Mouse (Mus musculus) neural tube, embryonic 15.5 days (tissue): ENCODE results near the gene Lnpk. TPM values are rescaled to one million over a fixed set of nuclear protein-coding genes. Genes with fewer than 3 reads are reported as not detected.

Source experiments
- ATAC-seq: fragments of 200-750 bp; cut with Nextera tagmentation; 2 replicates; pipeline ENCODE4 v1.8.0; 2017; ENCODE audit warnings: mild to moderate bottlenecking, moderate TSS enrichment, moderate library complexity; ENCODE audit not compliant: low FRiP score
- H3K27ac ChIP-seq: fragments of 300-500 bp; sonication (generic); replicated peaks from 2 replicates; pipeline ENCODE4 v1.5.1; 2015; ENCODE audit warnings: mild to moderate bottlenecking, inconsistent platforms
- H3K27me3 ChIP-seq: fragments of 300-500 bp; sonication (generic); replicated peaks from 2 replicates; pipeline ENCODE4 v1.6.1; 2015; ENCODE audit warnings: inconsistent platforms
- H3K36me3 ChIP-seq: fragments of 300-500 bp; sonication (generic); 2 replicates; pipeline ENCODE4 v1.6.1; 2015; ENCODE audit warnings: inconsistent platforms
- H3K4me1 ChIP-seq: fragments of 300-500 bp; sonication (generic); 2 replicates; pipeline ENCODE4 v1.6.1; 2015; ENCODE audit warnings: inconsistent platforms
- H3K4me2 ChIP-seq: fragments of 300-500 bp; sonication (generic); 2 replicates; pipeline ENCODE4 v1.6.1; 2015; ENCODE audit warnings: inconsistent platforms, mild to moderate bottlenecking, moderate library complexity
- H3K4me3 ChIP-seq: fragments of 300-500 bp; sonication (generic); replicated peaks from 2 replicates; pipeline ENCODE4 v1.5.1; 2015; ENCODE audit warnings: mild to moderate bottlenecking, inconsistent platforms
- H3K9ac ChIP-seq: fragments of 300-500 bp; sonication (generic); replicated peaks from 2 replicates; pipeline ENCODE4 v1.6.1; 2015; ENCODE audit warnings: mild to moderate bottlenecking, inconsistent platforms
- H3K9me3 ChIP-seq: fragments of 300-500 bp; sonication (generic); replicated peaks from 2 replicates; pipeline ENCODE4 v1.6.1; 2016; ENCODE audit warnings: inconsistent platforms
- WGBS: fragments of 180-500 bp; shearing (Covaris S2); methylation state at CpG from one replicate; pipeline ENCODE4 v1.1.7; 2015; ENCODE audit warnings: mixed read lengths; 5-methylcytosine and 5-hydroxymethylcytosine counted together
- polyA plus RNA-seq: library from polyadenylated mRNA; unstranded; fragments of >200 nt; fragmentation: Nextera tagmentation; extraction: Ambion mirVana; gene quantifications from 2 replicates; pipeline ENCODE4 v1.2.1, GENCODE M21; 2015

Lnpk gene
- 39.6 and 43.4 TPM in 2 replicates for polyA plus RNA-seq

- Histone ChIP-seq H3K4me2 (peak within 1 kb of the TSS; percentile 74), H3K27me3 (no peaks in the 10 kb centered on the region), H3K36me3 (no peaks in the 10 kb centered on the region), H3K9ac (peak within 1 kb of the TSS; percentile 83), H3K4me1 (peaks cover 13% of the 10 kb centered on the region), H3K9me3 (no peaks in the 10 kb centered on the region), H3K4me3 (peak within 1 kb of the TSS; percentile 100), H3K27ac (peak within 1 kb of the TSS; percentile 85)
- peak; percentile 99 for ATAC-seq
- WGBS = 0% methylated on average over 34 of the region's 34 CpGs
Observed at GRCm38 (mm10) chr2:74578843-74579489, at the start of gene Lnpk. Gene Lnpk, minus strand, starts transcription at chr2:74579435.

- H3K4me3 ChIP-seq = no peak overlapping the region
- H3K4me2 ChIP-seq = no peak overlapping the region
- no peaks in the 10 kb centered on the region for H3K36me3 ChIP-seq
- ATAC-seq = no peak
- no peaks in the 10 kb centered on the region for H3K27me3 ChIP-seq
- no peaks in the 10 kb centered on the region for H3K9me3 ChIP-seq
- no peaks in the 10 kb centered on the region for H3K4me1 ChIP-seq
- 91% methylated on average over 10 of the region's 10 CpGs for WGBS
- no peak overlapping the region for H3K9ac ChIP-seq
- no peak overlapping the region for H3K27ac ChIP-seq
Observed at GRCm38 (mm10) chr2:74620368-74620767, 41.1 kb upstream of the Lnpk start.

DNA sequence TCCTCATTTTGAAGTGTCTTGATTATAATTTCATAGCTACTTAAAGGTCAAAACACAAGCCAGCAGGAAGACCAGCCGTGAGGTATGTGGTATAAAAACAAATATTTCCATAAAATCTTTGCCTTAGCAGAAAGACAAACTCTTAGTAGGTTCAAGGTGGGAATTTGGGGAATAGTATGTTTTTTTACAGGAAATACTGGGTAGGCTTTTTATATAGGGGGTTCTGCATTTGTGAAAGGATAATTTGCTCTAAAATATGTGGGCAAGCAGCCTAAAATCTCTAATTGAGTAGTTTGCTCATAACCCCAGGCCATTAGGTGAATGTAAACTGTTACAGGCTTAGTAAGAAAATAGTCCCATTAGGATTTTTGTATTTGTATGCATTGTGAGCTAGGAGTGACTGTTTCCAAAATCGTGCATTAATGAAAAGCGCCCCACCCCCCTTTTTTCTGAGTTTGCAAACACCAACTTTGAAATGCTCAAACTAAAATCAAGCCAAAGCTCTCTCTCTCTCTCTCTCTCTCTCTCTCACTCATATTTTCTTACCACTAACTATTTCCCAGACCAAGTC is 40.5 kb upstream of the Lnpk start:
- Histone ChIP-seq H3K27ac (no peak overlapping the region), H3K4me2 (no peak overlapping the region), H3K27me3 (no peaks in the 10 kb centered on the region), H3K9ac (no peak overlapping the region), H3K36me3 (no peaks in the 10 kb centered on the region), H3K4me1 (no peaks in the 10 kb centered on the region), H3K9me3 (no peaks in the 10 kb centered on the region), H3K4me3 (no peak overlapping the region)
- ATAC-seq = no peak
- WGBS = 93% methylated on average over 3 of the region's 3 CpGs

GRCm38 (mm10) chr2:74617706-74618105 is 38.5 kb upstream of the Lnpk start:
- H3K4me1 ChIP-seq = no peaks in the 10 kb centered on the region
- no peak overlapping the region for H3K4me2 ChIP-seq
- no peak overlapping the region for H3K27ac ChIP-seq
- no peak overlapping the region for H3K9ac ChIP-seq
- ATAC-seq = no peak
- 82% methylated on average over 9 of the region's 9 CpGs for WGBS
- H3K4me3 ChIP-seq = no peak overlapping the region
- H3K27me3 ChIP-seq = no peaks in the 10 kb centered on the region
- H3K9me3 ChIP-seq = no peaks in the 10 kb centered on the region
- H3K36me3 ChIP-seq = no peaks in the 10 kb centered on the region

GRCm38 (mm10) chr2:74611406-74611805 is 32.2 kb upstream of the Lnpk start:
- H3K27ac ChIP-seq = no peak overlapping the region
- H3K27me3 ChIP-seq = no peaks in the 10 kb centered on the region
- ATAC-seq = no peak
- H3K9me3 ChIP-seq = no peaks in the 10 kb centered on the region
- H3K4me1 ChIP-seq = no peaks in the 10 kb centered on the region
- H3K9ac ChIP-seq = no peak overlapping the region
- no peaks in the 10 kb centered on the region for H3K36me3 ChIP-seq
- no peak overlapping the region for H3K4me2 ChIP-seq
- no peak overlapping the region for H3K4me3 ChIP-seq
- WGBS = 83% methylated on average over 4 of the region's 4 CpGs

DNA sequence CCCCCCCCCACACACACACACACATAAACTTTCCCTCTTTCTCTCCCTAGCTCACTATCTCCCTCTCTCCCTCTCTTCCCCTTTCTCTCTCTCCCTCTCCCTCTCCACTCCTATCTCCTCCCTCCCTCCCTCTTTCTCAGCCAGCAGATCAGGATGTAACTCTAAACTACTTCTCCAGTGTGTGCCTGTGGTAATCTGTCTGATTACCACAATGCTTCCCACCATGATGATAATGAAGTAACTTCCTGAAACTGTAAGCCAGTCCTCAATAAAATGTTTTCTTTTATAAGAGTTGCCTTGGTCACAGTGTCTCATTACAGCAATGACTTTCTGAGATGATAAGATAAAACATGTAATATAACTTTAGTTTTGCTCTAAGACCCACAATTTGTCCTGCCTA is 30.1 kb upstream of the Lnpk start:
- H3K36me3 ChIP-seq = no peaks in the 10 kb centered on the region
- H3K4me1 ChIP-seq = no peaks in the 10 kb centered on the region
- H3K27ac ChIP-seq = no peak overlapping the region
- no peaks in the 10 kb centered on the region for H3K27me3 ChIP-seq
- H3K4me3 ChIP-seq = no peak overlapping the region
- H3K9ac ChIP-seq = no peak overlapping the region
- no peak overlapping the region for H3K4me2 ChIP-seq
- H3K9me3 ChIP-seq = no peaks in the 10 kb centered on the region
- no peak for ATAC-seq

DNA sequence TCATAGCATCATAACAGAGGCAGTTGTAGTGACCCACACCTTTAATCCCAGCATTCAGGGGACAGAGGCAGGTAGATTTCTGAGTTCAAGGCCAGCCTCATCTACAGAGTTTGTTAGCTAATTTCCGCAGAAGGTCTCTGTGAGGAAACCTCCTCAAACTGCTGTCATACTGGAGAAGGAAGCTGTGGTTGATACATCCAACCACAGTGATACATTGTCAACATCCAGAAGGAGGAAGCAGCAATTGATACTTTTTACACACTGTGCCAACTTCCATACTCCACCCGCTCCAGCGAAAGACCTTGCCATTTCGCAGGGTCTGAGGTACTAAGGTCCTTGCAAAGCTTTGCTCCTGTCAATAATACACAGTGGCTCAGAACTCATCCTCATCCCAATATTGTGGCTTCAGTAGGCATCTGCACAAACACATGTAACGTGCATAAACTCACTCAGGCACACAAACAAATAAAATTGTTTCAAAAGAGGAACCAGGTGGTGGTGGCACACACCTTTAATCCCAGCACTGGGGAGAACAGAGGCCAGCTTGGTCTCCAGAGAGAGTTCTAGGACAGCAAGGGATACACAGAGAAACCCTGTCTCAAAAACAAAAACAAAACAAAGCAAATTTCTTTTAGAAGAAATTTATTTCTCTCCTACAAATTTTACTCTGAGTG is 27.0 kb upstream of the Lnpk start:
- 90% methylated on average over 5 of the region's 5 CpGs for WGBS
- H3K9ac ChIP-seq = no peak overlapping the region
- H3K27ac ChIP-seq = no peak overlapping the region
- ATAC-seq = no peak
- H3K36me3 ChIP-seq = no peaks in the 10 kb centered on the region
- no peak overlapping the region for H3K4me3 ChIP-seq
- no peak overlapping the region for H3K4me2 ChIP-seq
- H3K4me1 ChIP-seq = no peaks in the 10 kb centered on the region
- H3K27me3 ChIP-seq = no peaks in the 10 kb centered on the region
- no peaks in the 10 kb centered on the region for H3K9me3 ChIP-seq

DNA sequence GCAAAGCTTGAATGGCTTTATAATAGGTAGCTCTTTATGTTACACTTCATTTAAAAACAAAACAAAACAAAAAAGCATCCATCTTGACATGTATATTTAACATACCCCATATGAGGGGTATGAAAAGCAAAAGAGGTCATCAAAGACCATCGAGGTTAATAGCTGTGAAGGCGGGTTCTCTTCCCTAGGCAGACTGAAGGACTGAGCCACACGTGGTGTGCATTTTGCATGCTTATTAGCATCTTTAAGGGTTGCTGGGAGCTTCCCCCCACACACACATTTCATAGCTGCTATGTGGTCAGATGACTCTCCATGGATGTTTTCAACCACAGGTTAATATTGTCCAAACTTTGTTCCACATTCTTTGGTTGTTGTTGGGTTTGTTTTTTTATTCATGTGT is 24.8 kb upstream of the Lnpk start:
- no peak overlapping the region for H3K4me3 ChIP-seq
- ATAC-seq = no peak
- H3K9ac ChIP-seq = no peak overlapping the region
- H3K36me3 ChIP-seq = no peaks in the 10 kb centered on the region
- H3K9me3 ChIP-seq = no peaks in the 10 kb centered on the region
- 38% methylated on average over 3 of the region's 3 CpGs for WGBS
- H3K27ac ChIP-seq = no peak overlapping the region
- no peak overlapping the region for H3K4me2 ChIP-seq
- no peaks in the 10 kb centered on the region for H3K27me3 ChIP-seq
- no peaks in the 10 kb centered on the region for H3K4me1 ChIP-seq

DNA sequence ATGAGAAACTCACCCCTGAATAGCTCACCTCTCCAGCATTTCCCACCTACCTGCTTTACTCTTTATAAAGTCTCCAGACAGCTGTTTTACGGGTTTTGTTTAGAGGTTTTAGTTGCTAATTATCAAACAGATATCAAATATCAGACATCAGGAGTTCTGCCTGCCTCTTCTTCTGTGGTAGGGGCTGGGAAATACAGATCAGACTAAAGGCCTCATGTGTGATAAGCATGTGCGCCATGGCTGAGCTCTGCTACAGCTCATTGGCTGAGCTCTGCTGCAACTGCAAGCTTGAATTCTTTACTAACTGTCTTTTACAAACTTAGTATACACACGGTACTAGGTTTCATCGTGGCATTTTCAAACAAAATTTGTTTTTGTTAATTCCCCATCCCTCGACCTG is 23.2 kb upstream of the Lnpk start:
- no peak for ATAC-seq
- WGBS = 86% methylated on average over 5 of the region's 5 CpGs

DNA sequence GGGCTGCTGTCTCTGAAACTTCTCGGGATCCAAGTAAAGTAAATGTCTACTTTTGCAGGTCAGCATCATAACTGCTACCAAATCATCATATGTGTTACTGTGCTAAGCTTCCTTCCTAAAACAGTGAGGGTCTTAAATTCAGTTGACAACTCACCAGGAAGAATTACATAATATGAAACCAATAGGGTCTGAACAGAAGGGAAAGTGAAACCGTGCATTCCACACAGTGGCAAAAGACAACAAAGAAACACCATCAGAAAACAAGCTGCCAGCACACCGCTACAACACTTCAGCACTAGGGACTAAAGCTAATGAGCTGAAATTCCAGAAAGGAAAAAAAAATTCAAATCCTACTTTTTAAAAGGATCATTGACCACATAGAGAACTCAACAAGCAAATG is 17.9 kb upstream of the Lnpk start:
- H3K27me3 ChIP-seq = no peaks in the 10 kb centered on the region
- H3K4me2 ChIP-seq = no peak overlapping the region
- H3K36me3 ChIP-seq = no peaks in the 10 kb centered on the region
- no peak overlapping the region for H3K4me3 ChIP-seq
- WGBS = 88% methylated on average over 3 of the region's 3 CpGs
- no peak for ATAC-seq
- H3K27ac ChIP-seq = no peak overlapping the region
- H3K4me1 ChIP-seq = no peaks in the 10 kb centered on the region
- no peaks in the 10 kb centered on the region for H3K9me3 ChIP-seq
- H3K9ac ChIP-seq = no peak overlapping the region

More for the DNA sequence above, 23.2 kb upstream of the Lnpk start:
- Histone ChIP-seq H3K27ac (no peak overlapping the region), H3K4me2 (no peak overlapping the region), H3K36me3 (no peaks in the 10 kb centered on the region), H3K9ac (no peak overlapping the region), H3K4me3 (no peak overlapping the region), H3K27me3 (no peaks in the 10 kb centered on the region), H3K9me3 (no peaks in the 10 kb centered on the region), H3K4me1 (no peaks in the 10 kb centered on the region)

- H3K36me3 ChIP-seq = no peaks in the 10 kb centered on the region
- no peak overlapping the region for H3K4me2 ChIP-seq
- no peak overlapping the region for H3K4me3 ChIP-seq
- no peaks in the 10 kb centered on the region for H3K9me3 ChIP-seq
- no peaks in the 10 kb centered on the region for H3K27me3 ChIP-seq
- no peak overlapping the region for H3K27ac ChIP-seq
- H3K9ac ChIP-seq = no peak overlapping the region
- H3K4me1 ChIP-seq = no peaks in the 10 kb centered on the region
- ATAC-seq = no peak
Observed at GRCm38 (mm10) chr2:74596094-74596493, 16.9 kb upstream of the Lnpk start.

DNA sequence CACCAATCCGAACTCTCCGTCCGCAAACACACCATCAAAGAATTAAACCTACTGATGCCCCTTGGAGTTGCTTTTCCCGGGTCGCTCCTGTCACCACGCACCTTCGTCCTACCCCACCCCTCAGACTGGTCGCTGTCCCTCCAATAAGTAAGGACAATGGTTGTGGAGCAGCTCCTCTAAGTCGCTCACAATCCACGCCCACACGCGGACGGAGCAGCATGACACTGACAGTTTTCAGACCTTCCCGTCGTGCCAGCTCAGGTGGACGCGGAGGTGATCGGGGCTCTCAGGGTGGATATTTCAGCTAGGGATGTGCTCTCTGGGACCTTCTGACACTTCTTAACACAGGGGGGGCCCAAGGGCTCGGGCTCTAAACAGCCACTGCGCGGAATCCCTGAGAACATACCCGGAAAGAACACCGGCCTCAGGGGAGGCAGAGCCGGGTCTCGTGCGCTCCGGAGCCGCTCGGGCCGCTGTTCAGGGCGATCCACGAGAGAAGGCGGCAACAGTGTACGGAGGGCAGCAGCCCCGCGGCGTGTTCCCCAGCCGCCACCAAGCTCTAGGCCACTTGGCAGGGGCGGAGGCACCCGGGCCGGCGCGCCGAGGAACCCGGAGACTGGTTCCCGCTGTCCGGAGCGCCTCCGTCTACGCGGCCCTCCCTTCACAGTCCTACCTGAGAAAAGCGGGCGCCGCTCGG is 941 bp downstream of the Lnpk start:
- Histone ChIP-seq H3K27ac (peak overlapping the region; percentile 85), H3K27me3 (no peaks in the 10 kb centered on the region), H3K9ac (peak overlapping the region; percentile 83), H3K4me3 (peak overlapping the region; percentile 100), H3K4me2 (peak overlapping the region; percentile 74), H3K9me3 (no peaks in the 10 kb centered on the region), H3K36me3 (no peaks in the 10 kb centered on the region), H3K4me1 (peaks cover 13% of the 10 kb centered on the region)
- under 1% methylated on average over 55 of the region's 55 CpGs for WGBS
- ATAC-seq = peak; percentile 87
